Mouse (Mus musculus): ENCODE data around the gene Kcnd2.
"Not testable (repeated sequence)": the region's sequence is repeated elsewhere in the genome, so short reads cannot be mapped to it uniquely, and the experiment has no call there.

Kcnd2 gene

GRCm38 (mm10) chr6:21215491-21216191 is at the start of gene Kcnd2:
TSS of gene Kcnd2 (plus strand) at chr6:21215503.
- ChIA-PET CTCF (interaction anchor here in 1 of 4 experiments (1.2 kb wide), 1 partner anchor 494 kb away, joined by 3 read pairs; no protein-coding TSS in a partner anchor), POLR2A (no interaction called here)

GRCm38 (mm10) chr6:21166611-21167010 is 48.7 kb upstream of the Kcnd2 start:
- ChIA-PET CTCF (no interaction called here), POLR2A (no interaction called here)

DNA sequence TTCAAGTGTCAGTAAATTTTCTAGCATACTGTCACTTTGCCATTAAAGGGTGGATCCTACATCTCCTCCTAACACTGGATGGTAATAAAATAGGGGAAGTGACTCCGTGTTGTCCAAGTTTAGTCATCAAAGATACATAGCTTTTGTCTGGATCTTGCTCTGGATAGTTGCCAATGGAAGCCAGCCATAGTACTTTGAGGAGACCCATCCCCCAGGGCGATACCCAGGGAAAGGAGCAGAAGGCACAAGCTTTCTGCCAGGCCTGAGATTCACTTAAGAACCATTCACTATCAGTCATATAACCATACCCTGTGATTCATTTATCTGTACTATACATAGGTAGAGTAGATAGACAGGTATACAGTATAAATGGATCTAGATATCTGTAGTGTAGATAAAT is 20.0 kb upstream of the Kcnd2 start:
- POLR2A ChIA-PET = no interaction called here

GRCm38 (mm10) chr6:21213865-21214672 is 1.2 kb upstream of the Kcnd2 start:
- ChIA-PET CTCF (interaction anchor here in 2 of 4 experiments (0.6 to 1.2 kb wide), 3 partner anchors 94 to 1938 kb away, joined by 3 to 5 read pairs (median 3); no protein-coding TSS in a partner anchor), POLR2A (interaction anchor here in 1 of 4 experiments (0.7 kb wide), 1 partner anchor 529 kb away, joined by 3 read pairs; no protein-coding TSS in a partner anchor)

More for the DNA sequence above, 20.0 kb upstream of the Kcnd2 start:
- CTCF ChIA-PET = no interaction called here

GRCm38 (mm10) chr6:21214673-21215490 is 421 bp upstream of the Kcnd2 start:
- POLR2A ChIA-PET = no interaction called here
- CTCF ChIA-PET = interaction anchor here in 2 of 4 experiments (1.2 kb wide), 2 partner anchors 95 to 494 kb away, joined by 3 read pairs; no protein-coding TSS in a partner anchor

DNA sequence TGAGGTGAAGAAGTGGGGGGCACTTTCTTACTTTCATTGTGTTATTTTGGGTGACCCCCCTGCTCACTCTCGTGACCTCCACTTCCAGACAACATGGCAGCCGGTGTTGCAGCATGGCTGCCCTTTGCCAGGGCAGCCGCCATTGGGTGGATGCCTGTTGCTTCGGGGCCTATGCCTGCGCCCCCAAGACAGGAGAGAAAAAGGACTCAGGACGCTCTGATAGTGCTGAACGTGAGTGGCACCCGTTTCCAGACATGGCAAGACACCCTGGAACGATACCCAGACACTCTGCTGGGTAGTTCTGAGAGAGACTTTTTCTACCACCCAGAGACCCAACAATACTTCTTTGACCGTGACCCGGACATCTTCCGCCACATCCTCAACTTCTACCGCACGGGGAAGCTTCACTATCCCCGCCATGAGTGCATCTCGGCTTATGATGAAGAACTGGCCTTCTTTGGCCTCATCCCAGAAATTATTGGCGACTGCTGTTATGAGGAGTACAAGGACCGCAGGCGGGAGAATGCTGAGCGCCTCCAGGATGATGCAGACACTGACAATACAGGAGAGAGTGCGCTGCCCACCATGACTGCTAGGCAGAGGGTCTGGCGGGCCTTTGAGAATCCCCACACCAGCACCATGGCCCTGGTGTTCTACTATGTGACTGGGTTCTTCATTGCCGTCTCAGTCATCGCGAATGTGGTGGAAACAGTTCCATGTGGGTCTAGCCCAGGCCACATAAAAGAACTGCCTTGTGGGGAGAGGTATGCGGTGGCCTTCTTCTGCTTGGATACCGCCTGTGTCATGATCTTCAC is 1.1 kb downstream of the Kcnd2 start:
- CTCF ChIA-PET = no interaction called here
- POLR2A ChIA-PET = no interaction called here

DNA sequence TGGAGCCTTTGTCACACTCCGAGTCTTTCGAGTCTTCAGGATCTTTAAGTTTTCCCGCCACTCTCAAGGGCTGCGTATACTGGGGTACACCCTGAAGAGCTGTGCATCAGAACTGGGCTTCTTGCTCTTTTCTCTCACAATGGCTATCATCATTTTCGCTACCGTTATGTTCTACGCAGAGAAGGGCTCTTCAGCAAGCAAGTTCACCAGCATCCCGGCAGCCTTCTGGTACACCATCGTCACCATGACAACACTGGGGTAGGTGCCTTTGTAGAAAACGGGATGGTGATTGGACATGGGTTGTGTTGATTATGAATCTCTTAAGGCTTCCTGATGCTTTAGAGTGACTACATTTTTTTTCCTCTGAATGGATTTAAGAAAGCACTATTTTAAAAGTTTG is 1.9 kb downstream of the Kcnd2 start:
- POLR2A ChIA-PET = no interaction called here
- CTCF ChIA-PET = no interaction called here

GRCm38 (mm10) chr6:21226124-21226523 is 10.8 kb downstream of the Kcnd2 start:
- ChIA-PET CTCF (no interaction called here), POLR2A (no interaction called here)

DNA sequence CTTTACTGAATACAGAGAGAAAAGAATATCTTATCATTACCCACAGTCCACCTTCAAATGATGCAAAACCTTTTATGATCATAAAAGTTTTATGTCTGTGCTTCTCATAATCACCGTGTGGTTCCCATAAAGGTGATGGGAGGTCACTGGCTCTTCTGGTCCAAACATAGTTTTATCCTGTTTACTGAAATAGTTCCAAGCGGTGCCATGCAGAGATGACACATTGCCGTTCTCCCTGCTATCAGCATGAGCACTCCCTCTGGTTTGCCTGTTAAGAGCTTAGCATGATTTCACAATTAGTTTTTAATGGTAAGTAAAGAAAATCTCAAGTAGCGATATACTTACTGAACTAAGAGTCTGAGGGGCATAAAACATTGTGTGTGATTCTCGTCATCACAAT is 43.7 kb downstream of the Kcnd2 start:
- CTCF ChIA-PET = no interaction called here
- POLR2A ChIA-PET = interaction anchor here in 1 of 4 experiments (0.6 kb wide), 1 partner anchor 321 kb away, joined by 3 read pairs; no protein-coding TSS in a partner anchor

GRCm38 (mm10) chr6:21267897-21268296 is 52.6 kb downstream of the Kcnd2 start:
- ChIA-PET POLR2A (no interaction called here), CTCF (no interaction called here)

- ChIA-PET CTCF (no interaction called here), POLR2A (no interaction called here)
Observed at GRCm38 (mm10) chr6:21277343-21277933, 62.1 kb downstream of the Kcnd2 start.

DNA sequence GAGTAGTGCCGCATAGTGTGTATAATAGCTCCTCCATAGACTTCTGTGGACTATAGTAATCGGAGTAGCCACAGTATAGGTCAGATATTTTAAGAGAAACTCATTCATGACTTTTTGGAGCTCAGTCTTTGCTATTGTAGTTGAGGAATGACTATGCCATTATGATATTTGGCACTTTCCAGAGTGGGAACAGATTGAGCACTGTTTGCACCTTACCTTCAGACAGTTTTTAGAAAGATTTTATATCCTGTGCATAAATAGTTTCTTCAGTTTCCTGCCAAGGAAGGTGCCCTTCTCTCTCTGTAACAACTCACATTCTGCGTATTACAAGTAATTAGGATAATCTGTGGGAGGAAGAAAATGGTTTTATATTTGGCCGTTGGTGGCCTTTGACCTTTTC is 89.6 kb downstream of the Kcnd2 start:
- POLR2A ChIA-PET = no interaction called here

GRCm38 (mm10) chr6:21310159-21310558 is 94.9 kb downstream of the Kcnd2 start:
- POLR2A ChIA-PET = no interaction called here
- CTCF ChIA-PET = no interaction called here

More for the DNA sequence above, 89.6 kb downstream of the Kcnd2 start:
- CTCF ChIA-PET = no interaction called here

DNA sequence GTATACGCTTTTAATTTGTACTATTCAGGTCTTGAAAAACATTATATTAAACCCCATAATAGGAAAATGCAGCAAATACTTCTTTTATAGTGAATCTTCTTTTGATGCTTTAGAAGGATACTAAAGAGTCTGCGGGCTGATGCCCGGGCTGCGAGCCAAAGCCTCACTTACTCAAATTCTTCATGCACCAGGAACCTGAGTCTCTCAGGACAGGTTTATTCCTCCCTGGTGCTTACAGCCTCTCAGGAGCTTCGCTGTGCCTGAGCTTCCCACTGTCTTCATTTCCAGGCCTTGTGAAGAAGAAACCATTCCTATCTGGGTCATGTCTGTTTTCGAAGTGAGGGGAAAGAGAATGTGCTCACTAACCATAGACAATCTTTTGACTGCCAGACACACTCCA is 106.1 kb downstream of the Kcnd2 start:
- ChIA-PET POLR2A (no interaction called here), CTCF (no interaction called here)

GRCm38 (mm10) chr6:21322211-21322610 is 106.9 kb downstream of the Kcnd2 start:
- ChIA-PET POLR2A (no interaction called here), CTCF (no interaction called here)

DNA sequence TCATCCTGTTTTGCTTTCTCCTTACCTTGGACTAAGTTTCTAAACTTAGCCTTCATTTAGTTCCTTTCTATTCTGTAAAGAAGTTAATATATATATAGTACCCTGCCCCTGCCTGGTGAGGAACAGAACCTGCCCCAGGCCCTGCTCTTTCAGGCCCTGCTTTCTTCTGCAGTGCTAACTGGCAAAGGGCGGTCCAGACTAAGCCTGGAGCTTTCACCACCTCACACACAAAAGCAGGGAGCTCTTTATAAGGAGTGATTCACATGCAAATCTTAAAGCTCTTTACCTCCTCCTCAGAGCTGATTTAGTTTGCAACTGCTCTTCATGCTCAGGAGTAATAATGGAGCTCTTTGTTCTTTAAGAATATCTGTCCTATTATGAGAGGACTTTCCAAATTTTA is 109.9 kb downstream of the Kcnd2 start:
- POLR2A ChIA-PET = no interaction called here
- CTCF ChIA-PET = no interaction called here

DNA sequence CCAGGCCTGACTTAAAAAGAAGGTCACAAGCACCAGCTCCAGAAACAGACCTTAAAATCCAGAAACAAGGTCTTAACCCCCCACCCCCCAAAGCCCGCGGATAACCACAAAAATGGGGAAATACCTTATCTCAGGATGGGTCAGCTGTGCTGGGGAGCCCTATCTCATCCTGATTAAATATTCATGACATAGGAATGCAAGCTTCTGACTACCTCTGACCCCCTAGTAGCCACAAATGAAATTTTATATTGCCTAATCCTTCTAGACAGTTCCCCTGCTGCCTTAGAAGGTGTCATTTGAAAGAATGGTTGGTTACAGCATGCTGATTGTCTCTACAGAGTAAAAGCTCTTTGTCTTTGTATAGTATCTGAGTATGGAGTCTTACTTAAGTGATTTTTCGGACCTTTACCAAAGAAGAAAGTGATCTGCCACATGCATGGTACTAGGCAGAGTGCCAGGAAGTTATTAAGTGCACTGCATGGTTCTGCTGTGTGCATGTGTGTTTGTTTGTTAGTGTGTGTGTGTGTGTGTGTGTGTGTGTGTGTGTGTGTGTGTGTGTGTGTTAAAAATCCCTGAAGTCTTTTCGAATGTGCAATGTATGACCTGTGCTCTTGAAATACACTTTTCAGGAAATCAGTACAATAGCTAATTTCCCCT is 111.9 kb downstream of the Kcnd2 start:
- ChIA-PET POLR2A (interaction anchor here in 2 of 4 experiments (0.5 to 0.7 kb wide), 3 partner anchors 149 to 549 kb away, joined by 3 to 5 read pairs (median 3); no protein-coding TSS in a partner anchor), CTCF (no interaction called here)

DNA sequence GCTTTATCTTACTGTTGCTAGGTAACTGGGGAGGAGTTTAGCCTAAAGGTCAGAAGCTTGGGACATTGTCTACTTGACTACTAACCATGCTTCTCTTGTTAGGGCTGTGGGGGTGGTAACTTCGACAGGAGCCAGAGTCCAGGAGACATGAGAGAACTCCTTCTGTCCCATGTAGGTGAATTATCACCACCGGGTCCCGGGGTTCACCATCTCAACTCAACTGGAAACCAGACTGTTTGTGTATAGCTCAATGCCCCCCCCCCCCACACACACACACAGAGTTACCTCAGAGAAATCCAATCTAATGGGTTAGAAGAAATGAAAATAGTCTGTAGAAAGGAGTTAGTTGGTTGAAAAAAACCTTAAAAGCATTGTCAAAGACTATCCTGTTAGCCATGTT is 170.0 kb downstream of the Kcnd2 start:
- CTCF ChIA-PET, POLR2A ChIA-PET: not testable (repeated sequence)

Data from embryonic stem cell, embryonic (primary cell).